Mouse (Mus musculus) mouse trophoblast stem cell (cell line): Measurements from ENCODE around the gene Trim32.

Source experiments
- in situ Hi-C, 2 experiments: fragments of 300-500 bp; cut with MseI, MboI; formaldehyde crosslinking; loops; 2 replicates in 1 of 2; 3 replicates in 1 of 2; pipeline ENCODE4 v1.15.1; 2025

Gene Trim32

DNA sequence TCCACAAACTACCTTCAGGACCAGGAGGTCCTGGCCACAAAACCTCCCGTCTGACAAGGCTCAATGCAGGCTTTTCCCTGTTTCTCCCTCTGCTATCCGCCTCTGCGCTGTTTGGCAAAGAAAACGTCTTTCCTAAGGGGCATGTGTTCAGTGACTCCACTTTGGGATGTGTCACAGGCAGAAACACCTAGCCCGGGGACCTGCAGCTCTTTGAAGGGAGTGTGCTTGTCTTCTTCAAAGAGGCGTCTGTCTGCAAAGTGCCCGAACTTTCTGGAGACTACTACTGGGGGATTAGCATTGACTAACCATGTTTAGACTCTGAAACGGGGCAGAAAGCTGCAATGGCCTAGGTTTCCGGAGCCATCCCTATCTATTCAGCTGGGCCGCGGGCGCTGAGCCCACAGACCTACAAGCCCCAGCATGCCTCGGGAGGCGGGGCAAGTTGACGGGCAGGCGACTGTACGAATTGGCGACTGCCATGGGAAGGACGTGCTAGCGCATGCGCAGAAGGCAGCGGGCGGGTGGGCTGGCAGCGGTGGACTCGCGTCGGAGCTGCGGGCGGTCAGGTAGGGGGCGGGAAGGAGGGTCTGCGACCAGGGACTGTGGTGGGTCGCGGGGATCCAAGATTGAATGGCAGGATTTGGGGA is at the start of gene Trim32:
Trim32 (plus strand) TSS at position 483 of the 647 bp plus-strand sequence.
- in situ Hi-C loops, result no loop called here

DNA sequence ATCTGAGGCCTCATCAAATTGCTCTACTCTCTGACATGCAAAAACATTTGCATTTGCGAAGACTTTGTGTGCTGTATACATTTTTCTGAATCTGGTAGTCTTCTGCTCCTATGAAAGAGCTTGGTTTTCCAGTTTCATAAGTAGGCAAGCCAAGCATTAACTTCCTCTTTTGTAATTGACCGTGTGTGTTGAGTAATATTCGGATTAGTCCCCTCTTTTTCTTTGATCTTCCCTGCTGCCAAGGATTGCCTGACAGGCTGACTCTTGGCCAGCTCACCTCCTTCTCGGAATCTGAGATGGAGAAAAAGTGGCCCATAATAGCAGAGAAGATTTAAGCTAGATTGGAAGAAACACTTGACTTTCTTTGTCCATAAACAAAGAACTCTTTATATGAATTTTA is 39.3 kb upstream of the Trim32 start:
- in situ Hi-C loops, result no loop called here

DNA sequence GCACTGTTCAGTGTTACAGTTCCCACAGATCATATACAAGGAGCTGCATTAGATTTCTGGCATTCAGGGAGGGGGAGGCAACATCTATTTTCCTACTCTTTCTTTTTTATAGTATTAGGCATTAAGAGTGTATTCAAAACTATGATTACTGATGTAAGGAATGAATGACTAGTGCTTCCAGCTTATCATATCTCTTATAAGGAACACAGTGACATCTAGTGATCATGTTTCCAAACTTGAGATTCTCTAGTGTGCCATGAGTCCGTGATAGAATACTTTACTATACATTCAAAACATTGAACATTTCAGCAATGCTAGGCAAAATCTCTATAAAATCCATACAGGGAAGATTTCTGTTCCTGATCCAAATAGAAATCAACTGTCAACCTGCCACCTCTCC is 24.5 kb upstream of the Trim32 start:
- in situ Hi-C loops, result loop anchor here (10.0 to 25.0 kb wide), 4 partner anchors 468 to 1045 kb away; partner anchors contain the start of gene Pappa (in 1 of the 2)

DNA sequence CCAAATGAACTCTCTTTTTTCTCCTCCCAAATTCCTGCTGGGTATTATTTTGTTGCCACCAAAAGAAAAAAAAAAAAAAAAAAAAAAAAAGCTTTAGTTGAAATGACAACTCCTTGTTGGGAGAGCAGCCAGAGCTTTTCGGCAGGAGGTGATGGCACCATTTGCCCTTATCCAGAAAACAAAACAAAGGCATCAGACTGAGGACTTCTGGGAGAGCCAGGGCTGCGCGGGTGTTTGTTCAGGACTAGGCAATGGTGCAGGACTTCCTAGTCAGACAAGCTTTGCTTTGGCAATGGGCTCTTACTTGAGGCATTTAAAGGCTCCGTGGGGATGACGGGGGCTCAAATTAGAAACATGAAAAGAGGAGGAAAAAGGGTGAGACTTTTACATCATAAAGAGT is 17.8 kb upstream of the Trim32 start:
- in situ Hi-C loops, result loop anchor here (10.0 to 25.0 kb wide), 4 partner anchors 475 to 1052 kb away; partner anchors contain the start of gene Pappa (in 1 of the 2)

DNA sequence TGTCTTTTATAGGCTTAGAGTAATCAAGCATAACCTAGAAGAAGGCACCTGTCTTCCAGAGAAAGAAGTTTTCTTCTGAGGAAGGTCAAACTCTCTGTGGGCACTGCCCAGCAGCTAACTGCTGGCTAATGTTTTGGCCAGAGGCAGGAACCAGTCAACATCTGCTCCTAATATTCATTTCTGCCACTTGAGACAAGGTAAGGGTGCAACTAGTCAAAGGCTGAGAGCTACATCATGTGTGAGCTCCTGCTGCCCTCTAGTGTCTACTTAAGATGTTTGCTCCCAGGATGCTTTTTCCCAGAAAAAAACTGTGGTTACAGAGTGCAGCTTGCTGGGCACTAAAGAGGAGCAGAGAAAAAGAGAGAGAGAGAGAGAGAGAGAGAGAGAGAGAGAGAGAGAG is 15.0 kb upstream of the Trim32 start:
- in situ Hi-C loops, result loop anchor here (10.0 to 25.0 kb wide), 4 partner anchors 477 to 1055 kb away; partner anchors contain the start of gene Pappa (in 1 of the 2)

DNA sequence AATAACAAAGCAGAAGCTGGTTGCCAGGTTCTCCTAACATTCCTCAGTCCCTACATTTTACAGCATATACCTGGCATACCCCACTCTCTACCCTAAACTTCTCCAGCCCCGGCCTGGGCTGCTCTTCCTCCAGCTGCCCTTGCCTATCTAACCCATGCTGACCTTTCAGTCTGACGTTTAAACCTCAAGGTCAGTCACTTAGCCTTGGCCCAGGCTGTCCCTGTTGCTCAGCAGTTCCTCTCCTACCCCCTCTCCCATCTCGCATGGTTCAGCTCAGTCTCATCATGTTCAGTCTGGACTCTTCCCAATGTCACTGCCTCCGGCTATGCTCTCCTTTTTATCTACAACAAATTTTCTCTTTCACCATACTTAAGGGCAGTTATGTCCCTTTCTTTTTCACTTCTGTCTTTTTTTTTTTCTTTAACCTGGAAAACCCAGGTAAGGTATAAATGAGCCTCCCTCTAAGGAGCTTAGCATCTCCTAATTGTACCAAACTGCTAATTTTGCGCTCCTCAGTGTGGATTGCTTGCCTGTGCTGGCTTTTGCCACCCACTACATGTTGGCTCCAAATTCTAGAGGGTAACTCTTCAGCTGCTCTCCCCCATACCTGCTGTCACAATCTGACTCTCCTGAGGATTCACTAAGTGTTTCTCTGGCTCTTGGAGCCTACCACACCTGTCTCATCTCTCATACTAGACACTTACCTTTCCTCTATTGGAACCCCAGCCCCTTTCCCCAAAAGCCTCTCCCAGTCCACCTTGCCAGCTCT is 10.0 kb upstream of the Trim32 start:
- in situ Hi-C loops, result loop anchor here (25.0 kb wide), 3 partner anchors 482 to 1057 kb away; partner anchors contain the start of gene Pappa (in 1 of the 2)

DNA sequence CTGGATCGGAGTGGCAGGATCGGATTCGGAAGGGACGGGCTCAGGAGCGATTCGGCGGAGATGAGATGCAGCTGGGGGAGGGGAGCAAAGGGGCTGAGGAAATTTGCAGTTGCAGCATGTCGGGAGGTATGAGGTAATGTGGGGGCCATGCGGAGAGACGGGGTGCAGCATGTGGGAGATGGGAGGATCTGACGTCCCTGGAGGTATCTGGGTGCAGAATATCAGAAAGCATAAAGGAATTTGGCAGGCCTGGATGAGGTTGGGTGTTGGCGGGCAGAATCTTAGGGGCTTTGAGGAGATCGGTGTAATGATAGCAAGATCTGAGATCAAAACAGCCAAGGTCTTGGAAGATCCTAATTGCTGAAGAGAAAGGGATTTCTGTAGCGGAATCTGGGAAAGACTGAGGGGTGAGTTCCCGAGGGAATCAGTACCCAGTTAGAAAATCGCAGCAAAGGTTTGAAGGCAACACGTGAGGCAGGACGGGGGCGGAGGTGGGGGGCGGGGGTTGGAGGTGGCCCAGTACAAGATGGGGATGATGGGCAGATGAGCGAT is 441 bp downstream of the Trim32 start:
- in situ Hi-C loops, result no loop called here

DNA sequence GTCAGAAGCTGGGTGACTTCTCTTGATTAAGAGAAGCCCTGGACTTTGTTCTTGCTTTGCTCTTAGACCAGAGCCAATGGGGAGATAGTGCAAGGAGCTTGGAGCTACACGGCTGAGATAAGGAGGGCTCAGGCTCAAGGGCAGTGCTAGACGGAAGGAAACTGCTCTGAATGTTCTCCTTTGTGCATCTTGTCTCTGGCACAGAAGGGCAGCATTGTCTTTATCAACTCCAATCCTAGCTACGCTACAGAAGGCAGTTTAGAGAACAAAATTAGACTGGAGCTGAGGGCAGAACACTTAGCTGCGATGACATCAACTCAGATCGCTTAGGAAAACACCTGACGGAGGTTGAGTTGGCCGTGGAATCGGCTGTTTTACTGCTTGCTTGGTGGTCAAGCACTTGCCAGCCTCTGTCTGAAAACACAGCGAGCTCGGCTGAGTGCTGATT is 2.4 kb downstream of the Trim32 start:
- in situ Hi-C loops, result no loop called here

DNA sequence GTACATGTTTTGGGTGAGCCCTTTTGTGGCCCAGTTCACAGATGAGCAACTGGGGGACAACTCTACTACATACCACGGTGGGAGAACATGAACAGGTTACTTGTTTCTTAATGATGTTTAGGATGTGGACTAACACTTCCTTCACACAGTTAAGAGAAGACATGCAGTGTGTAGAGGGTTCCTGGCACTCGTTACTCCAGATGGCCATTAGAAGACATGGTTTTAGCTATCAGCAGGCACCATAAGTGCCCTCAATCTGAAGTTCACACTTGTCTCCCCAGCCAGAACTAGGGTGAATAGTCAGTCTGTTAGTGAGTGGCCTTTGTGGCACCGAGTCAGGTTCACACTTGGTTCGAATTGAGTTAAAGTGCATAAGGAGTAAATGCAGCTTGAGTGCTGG is 3.3 kb downstream of the Trim32 start:
- in situ Hi-C loops, result no loop called here

DNA sequence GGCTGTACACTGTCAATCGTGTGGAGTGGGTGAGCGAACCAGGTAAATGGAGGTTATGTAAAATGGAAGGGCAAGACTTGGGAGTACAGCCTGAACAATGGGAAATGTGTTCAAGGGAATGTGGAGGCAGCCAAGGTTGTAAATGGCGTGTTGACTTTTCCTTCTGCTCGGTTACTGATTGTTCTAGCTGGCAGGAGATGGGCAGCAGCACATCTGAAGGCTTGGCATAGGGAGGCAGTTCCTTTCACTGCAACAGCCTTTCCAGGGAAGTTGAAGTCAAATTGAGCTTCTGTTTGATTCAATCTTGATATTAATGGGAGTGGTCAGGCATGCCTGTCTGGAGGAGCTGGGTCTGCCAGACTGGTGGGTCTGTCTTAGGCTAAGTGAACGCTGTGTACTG is 5.5 kb downstream of the Trim32 start:
- in situ Hi-C loops, result no loop called here

DNA sequence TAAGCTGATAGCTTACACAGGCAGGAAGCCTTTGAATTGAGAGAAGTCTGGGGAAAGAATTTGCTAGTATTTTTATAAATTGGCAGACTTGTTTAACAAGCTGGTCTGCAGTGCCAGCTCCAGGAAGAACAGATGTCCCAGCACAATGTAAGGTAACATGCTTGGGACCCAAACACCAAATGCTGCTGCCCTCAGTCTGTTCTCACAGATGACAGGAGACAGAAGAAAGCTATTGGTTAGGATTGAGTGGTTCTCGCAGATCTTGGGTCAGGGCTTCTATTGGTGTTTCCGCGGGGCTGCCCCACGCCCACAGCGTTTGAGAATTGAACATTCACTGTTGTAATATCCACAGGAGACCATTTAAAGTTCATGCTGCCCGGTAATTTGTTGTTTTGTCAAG is 6.1 kb downstream of the Trim32 start:
- in situ Hi-C loops, result no loop called here

DNA sequence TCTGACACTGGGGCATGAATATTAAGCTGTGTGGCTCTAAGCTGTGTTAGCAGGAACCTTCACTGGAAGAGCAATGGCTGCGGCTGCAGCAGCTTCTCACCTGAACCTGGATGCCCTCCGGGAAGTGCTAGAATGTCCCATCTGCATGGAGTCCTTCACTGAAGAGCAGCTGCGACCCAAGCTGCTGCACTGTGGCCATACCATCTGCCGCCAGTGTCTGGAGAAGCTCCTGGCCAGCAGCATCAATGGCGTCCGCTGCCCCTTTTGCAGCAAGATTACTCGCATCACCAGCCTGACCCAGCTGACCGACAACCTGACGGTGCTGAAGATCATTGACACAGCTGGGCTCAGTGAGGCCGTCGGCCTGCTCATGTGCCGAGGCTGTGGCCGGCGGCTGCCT is 8.3 kb downstream of the Trim32 start:
- in situ Hi-C loops, result no loop called here

DNA sequence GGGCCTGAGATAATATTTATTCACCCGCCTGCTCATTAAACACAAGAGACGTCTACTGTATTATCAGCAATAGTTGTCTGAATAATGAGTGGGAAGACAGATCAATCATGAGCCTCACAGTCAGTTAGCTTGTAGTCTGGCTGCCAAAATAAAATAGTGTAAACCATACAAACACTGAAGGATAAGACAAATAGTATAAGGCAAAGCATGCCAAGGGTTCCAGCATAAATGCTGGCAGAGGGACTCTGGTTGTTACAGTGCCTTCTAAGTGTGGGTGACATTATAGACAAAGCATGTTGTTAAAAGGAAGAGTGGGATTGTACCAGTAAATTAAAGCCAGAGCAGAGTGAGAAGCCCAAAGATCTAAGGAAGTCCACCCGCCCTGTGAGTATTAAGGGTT is 15.3 kb downstream of the Trim32 start:
- in situ Hi-C loops, result no loop called here

DNA sequence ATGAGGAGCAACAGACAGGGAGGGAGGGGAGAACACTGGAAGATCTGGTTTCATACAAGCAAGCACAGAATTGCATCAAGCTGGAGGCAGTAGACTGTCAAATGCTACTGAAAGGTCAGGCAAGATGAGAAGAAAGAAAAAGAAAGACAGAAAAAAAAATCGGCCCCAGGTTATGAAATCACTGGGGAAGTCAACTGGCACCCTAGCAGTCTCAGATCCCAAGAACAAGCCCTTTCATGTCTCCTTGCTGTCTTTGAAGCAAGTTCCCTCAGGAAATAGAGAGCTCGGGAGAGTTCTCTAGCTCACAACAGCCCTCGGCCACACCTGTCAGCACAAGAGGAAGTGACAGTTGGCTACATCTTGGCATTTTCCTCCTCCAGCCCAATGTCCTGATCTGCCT is 33.4 kb downstream of the Trim32 start:
- in situ Hi-C loops, result no loop called here

DNA sequence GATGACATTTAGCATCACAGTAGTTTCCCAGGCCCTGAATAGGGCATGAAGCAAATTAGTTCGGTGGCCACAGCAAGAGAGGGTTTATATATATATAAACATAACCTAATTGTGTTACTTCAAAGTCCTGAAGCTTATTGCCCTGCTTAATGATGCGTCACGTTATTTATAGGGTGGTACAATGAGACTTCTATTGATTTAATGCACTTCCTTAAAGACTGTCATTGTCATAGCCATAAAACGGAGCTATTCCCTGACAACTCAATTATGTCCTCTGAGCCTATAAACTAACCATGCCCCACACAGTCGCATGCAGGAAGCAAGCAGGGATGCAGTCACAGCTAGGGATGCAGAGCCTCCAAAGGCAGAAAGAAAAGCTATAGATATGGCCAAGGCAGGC is 37.8 kb downstream of the Trim32 start:
- in situ Hi-C loops, result no loop called here

DNA sequence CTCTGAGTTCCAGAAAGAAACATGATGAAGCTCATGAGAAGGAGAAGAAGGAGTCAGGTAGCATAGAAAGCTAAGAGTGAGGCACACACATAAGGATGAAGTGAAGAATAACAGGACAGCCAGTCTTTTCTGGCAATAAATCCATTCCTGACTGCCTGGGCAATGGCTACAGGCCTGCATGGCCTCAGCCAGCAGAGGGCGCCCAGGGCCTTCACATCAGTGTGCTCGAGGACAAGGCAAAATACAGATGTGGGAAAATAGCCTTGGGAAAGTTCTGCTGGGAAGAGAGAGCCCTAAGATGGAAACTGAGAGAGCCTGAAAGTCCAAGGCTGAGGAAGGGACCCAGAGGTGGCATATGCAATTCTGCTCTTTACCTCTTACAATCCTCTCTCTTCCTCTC is 49.9 kb downstream of the Trim32 start:
- in situ Hi-C loops, result no loop called here

DNA sequence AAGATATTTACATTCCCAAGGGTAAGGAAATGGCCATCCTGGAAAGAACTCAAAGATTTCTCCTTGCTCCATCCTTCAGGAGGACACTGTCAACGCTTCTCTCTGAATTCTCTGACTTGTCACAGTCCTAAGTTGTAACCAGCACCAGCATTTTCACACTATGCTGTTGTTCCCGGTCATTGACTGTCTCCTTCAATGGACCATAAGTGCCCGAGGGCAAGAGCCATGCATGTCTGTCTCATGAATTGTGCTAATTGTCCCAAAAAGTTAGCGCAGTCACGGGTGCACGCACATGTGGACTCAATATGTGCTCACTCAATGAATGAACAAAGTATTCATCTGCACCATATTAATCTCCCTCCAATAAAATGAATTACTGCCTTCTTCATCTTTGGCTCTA is 58.4 kb downstream of the Trim32 start:
- in situ Hi-C loops, result no loop called here
